Mouse (Mus musculus) naive thymus-derived CD4-positive, alpha-beta T cell, adult 5 months (primary cell): ENCODE measurements around the gene Pcnx. TPM values are rescaled to one million over a fixed set of nuclear protein-coding genes. Genes with fewer than 3 reads are reported as not detected.

Experiments used
- polyA plus RNA-seq: library from polyadenylated mRNA; unstranded; fragments of 100-300 nt; shearing (Covaris generic); gene quantifications from one replicate; pipeline ENCODE4 v1.2.1, GENCODE M21; 2017

Gene Pcnx
- polyA plus RNA-seq = 14.3 TPM

DNA sequence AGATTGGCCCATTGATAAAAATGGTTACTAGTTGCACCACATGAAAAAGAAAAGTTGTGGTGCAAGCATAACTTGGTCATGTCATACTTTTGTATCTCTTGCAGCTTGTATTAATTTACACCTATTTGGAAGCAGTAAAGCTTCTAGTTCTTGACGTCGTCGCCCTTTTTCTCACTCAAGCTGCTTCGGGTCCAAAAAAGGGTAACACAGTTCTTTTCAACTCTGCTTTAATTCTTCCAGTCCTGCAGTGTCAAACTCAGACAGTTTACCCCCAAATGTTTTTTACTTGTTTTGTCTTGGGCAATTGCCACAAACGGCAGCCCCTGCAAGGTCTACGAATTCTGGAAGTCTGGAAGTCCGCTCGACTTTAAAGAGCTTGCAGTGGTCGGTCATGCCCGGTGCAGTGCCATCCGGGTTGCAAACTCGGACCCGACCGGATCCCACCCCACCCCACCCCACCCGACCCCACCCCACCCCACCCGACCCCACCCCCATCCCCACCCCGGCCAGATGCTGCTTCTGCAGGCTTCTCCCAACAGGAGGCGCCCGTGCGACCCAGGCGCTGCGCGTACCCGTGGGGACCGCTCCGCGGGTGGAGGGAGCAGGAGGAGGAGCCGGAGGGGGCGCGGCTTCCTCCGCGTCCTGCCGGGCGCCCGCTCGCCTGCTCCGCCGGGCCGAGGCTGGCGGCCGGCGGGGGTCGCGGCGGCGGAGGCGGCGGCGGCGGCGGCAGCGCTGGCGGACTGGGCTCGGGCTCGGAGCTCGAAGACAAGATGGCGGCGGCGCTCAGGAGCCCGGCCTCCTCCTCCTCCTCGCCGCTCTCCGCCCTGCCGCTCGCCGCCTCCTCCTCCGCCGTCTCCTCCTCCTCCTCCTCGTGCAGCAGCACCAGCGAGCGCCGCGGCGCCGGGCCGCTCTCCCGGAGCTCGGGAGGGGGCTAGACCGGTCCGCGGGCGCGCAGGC is at the start of gene Pcnx:
TSS of gene Pcnx (plus strand) at position 673 of the 957 bp plus-strand sequence.

Other genes with a start within 250 kb of the Pcnx start
- gene Ttc9, start 228.8 kb upstream of the Pcnx start, polyA plus RNA-seq = not detected
- gene Map3k9, start 78.8 kb upstream of the Pcnx start, polyA plus RNA-seq = 5.9 TPM